In genomic region chr11:114675826-114676401, GRCm38 (mm10) we compare ENCODE assay signal across 8 mouse cellular contexts. TPM values are rescaled to one million over a fixed set of nuclear protein-coding genes. Genes with fewer than 3 reads are reported as not detected.
DNase-seq lines count a peak whose midpoint lies in the region; ATAC-seq and TF ChIP-seq lines count a peak whose summit lies in the region.

No protein-coding gene starts in this region.

- 7% methylated on average over 27 of the region's 27 CpGs for WGBS in kidney, adult 2 months
- under 1% methylated on average over 27 of the region's 27 CpGs for WGBS in embryonic facial prominence, embryonic 11.5 days
- WGBS in limb, embryonic 12.5 days, result 3% methylated on average over 27 of the region's 27 CpGs
- WGBS in midbrain, embryonic 11.5 days, result 2% methylated on average over 27 of the region's 27 CpGs

- no peak for ATAC-seq in embryonic facial prominence, embryonic 11.5 days (replicated peaks; ENCODE audit: insufficient number of reproducible peaks, low FRiP score, low TSS enrichment, low read depth)
- 0 out of 2 replicates have a peak, but pooled peaks have one; percentile 2 for ATAC-seq in limb, embryonic 12.5 days (ENCODE audit: insufficient number of reproducible peaks, insufficient read depth, low FRiP score, low TSS enrichment, low read depth)
- ATAC-seq in midbrain, embryonic 11.5 days (ENCODE audit: low FRiP score), result no peak; the same call in 1 of the 2 replicates

- no peak for TF ChIP-seq POLR2A in kidney, adult 2 months (IDR thresholded peaks at IDR 0.05; ENCODE audit: low read depth, low read length)

- H3K9ac ChIP-seq in embryonic facial prominence, embryonic 11.5 days (replicated peaks; ENCODE audit: low read length), result peak overlapping the region; percentile 58
- peak overlapping the region; percentile 70 for H3K9ac ChIP-seq in limb, embryonic 12.5 days (replicated peaks)
- H3K9ac ChIP-seq in midbrain, embryonic 11.5 days (ENCODE audit: low read length), result peak overlapping the region; percentile 57

- H3K4me1 ChIP-seq in kidney, adult 2 months (ENCODE audit: control insufficient read depth, insufficient read depth, low read length), result peaks cover 21% of the 10 kb centered on the region; the same call in 1 of the 2 replicates
- no peaks in the 10 kb centered on the region for H3K4me1 ChIP-seq in embryonic facial prominence, embryonic 11.5 days (ENCODE audit: control insufficient read depth, insufficient read depth, low read length)
- peaks cover 26% of the 10 kb centered on the region for H3K4me1 ChIP-seq in limb, embryonic 12.5 days (replicated peaks)
- peaks cover 11% of the 10 kb centered on the region for H3K4me1 ChIP-seq in midbrain, embryonic 11.5 days (ENCODE audit: control insufficient read depth, insufficient read depth, low read length)

- H3K4me2 ChIP-seq in embryonic facial prominence, embryonic 11.5 days (ENCODE audit: low read depth, low read length), result peak overlapping the region; percentile 87
- H3K4me2 ChIP-seq in limb, embryonic 12.5 days, result peak overlapping the region; percentile 91
- H3K4me2 ChIP-seq in midbrain, embryonic 11.5 days, result peak overlapping the region; percentile 85

- DNase-seq in kidney, adult 2 months, result peak; percentile 52
- DNase-seq in kidney, adult 11 months, result no peak
- DNase-seq in MN1 (ENCODE audit: low spot score), result peak; percentile 32
- peak; percentile 36 for DNase-seq in embryonic facial prominence, embryonic 11.5 days (ENCODE audit: low spot score)
- DNase-seq in heart, postnatal 14 days, result peak; percentile 41 to 42
- DNase-seq in midbrain, embryonic 11.5 days (ENCODE audit: low spot score, missing footprints), result no peak
- no peak for DNase-seq in layer of hippocampus, postnatal 14 days (ENCODE audit: low spot score in 2 of 2)

- peak overlapping the region; percentile 92 for H3K4me3 ChIP-seq in kidney, adult 2 months (ENCODE audit: insufficient read depth, low read depth, low read length)
- H3K4me3 ChIP-seq in embryonic facial prominence, embryonic 11.5 days (ENCODE audit: low read depth, low read length), result peak overlapping the region; percentile 52
- H3K4me3 ChIP-seq in limb, embryonic 12.5 days (replicated peaks), result peak overlapping the region; percentile 61
- H3K4me3 ChIP-seq in midbrain, embryonic 11.5 days (ENCODE audit: low read depth, low read length), result peak overlapping the region; percentile 42

- H3K27me3 ChIP-seq in kidney, adult 2 months (replicated peaks; ENCODE audit: control insufficient read depth, insufficient read depth, low read length), result no peaks in the 10 kb centered on the region
- no peaks in the 10 kb centered on the region for H3K27me3 ChIP-seq in embryonic facial prominence, embryonic 11.5 days (ENCODE audit: control insufficient read depth, insufficient read depth, low read length)
- peaks cover 6% of the 10 kb centered on the region; the same call in 1 of the 2 replicates for H3K27me3 ChIP-seq in limb, embryonic 12.5 days
- H3K27me3 ChIP-seq in midbrain, embryonic 11.5 days (ENCODE audit: control insufficient read depth, insufficient read depth, low read length), result peaks cover 2% of the 10 kb centered on the region; the same call in 1 of the 2 replicates

- no peak for TF ChIP-seq CTCF in kidney, adult 2 months (conservative IDR thresholded peaks at IDR 0.05; ENCODE audit: insufficient read depth, insufficient read length, low read depth, low read length)

- H3K27ac ChIP-seq in kidney, adult 2 months (ENCODE audit: insufficient read depth, low read depth, low read length), result peak overlapping the region; percentile 55
- H3K27ac ChIP-seq in embryonic facial prominence, embryonic 11.5 days (replicated peaks; ENCODE audit: low read depth, low read length), result no peak overlapping the region
- H3K27ac ChIP-seq in limb, embryonic 12.5 days, result peak overlapping the region; percentile 64
- no peak overlapping the region for H3K27ac ChIP-seq in midbrain, embryonic 11.5 days (ENCODE audit: low read depth, low read length)

- peaks cover 3% of the 10 kb centered on the region; the same call in 1 of the 2 replicates for H3K36me3 ChIP-seq in kidney, adult 2 months (ENCODE audit: control insufficient read depth, insufficient read depth, low read length)
- peaks cover 4% of the 10 kb centered on the region; the same call in 1 of the 2 replicates for H3K36me3 ChIP-seq in embryonic facial prominence, embryonic 11.5 days (replicated peaks; ENCODE audit: control insufficient read depth, insufficient read depth, low read depth, low read length)
- H3K36me3 ChIP-seq in limb, embryonic 12.5 days, result peaks cover 35% of the 10 kb centered on the region
- peaks cover 19% of the 10 kb centered on the region for H3K36me3 ChIP-seq in midbrain, embryonic 11.5 days (ENCODE audit: control insufficient read depth, insufficient read depth, low read length)

- intact Hi-C loops in heart, postnatal 14 days (cut with DNase I), result loop anchor here (5.0 kb wide), 1 partner anchor 111 kb away; no protein-coding TSS in a partner anchor

- no peaks in the 10 kb centered on the region for H3K9me3 ChIP-seq in embryonic facial prominence, embryonic 11.5 days (replicated peaks; ENCODE audit: control insufficient read depth, low read length)
- no peaks in the 10 kb centered on the region for H3K9me3 ChIP-seq in limb, embryonic 12.5 days
- no peaks in the 10 kb centered on the region for H3K9me3 ChIP-seq in midbrain, embryonic 11.5 days (ENCODE audit: control insufficient read depth, low read length)

RNA-seq across cellular contexts. Expression of gene Ttyh2, which starts 0.7 kb away (rescaled TPM):
- polyA plus RNA-seq in kidney, adult 2 months (2012; rRNA removed), result 34.4 and 40.6 TPM in 2 replicates
- 15.5 and 16.4 TPM in 2 replicates for polyA plus RNA-seq in embryonic facial prominence, embryonic 11.5 days (2014; fragmentation: Nextera tagmentation; extraction: Ambion mirVana)
- 10 to 100 TPM; 11.3 to 13.4 TPM for total RNA-seq in heart, postnatal 14 days (2021)
- polyA plus RNA-seq in limb, embryonic 12.5 days (2016; fragmentation: Nextera tagmentation; extraction: Ambion mirVana), result 9.9 and 10.0 TPM in 2 replicates
- 11.0 and 11.4 TPM in 2 replicates for polyA plus RNA-seq in midbrain, embryonic 11.5 days (2014; fragmentation: Nextera tagmentation; extraction: Ambion mirVana)
- 10 to 100 TPM; 26.0 to 30.1 TPM for total RNA-seq in layer of hippocampus, postnatal 14 days (2021)

RNA-seq across cellular contexts. Expression of gene Rpl38, which starts 7.6 kb away (rescaled TPM):
- polyA plus RNA-seq in kidney, adult 2 months (2012; rRNA removed), result 432 and 738 TPM in 2 replicates
- 888 and 938 TPM in 2 replicates for polyA plus RNA-seq in embryonic facial prominence, embryonic 11.5 days (2014; fragmentation: Nextera tagmentation; extraction: Ambion mirVana)
- total RNA-seq in heart, postnatal 14 days (2021), result 100 to 1,000 TPM; 606 to 649 TPM
- 966 and 981 TPM in 2 replicates for polyA plus RNA-seq in limb, embryonic 12.5 days (2016; fragmentation: Nextera tagmentation; extraction: Ambion mirVana)
- polyA plus RNA-seq in midbrain, embryonic 11.5 days (2014; fragmentation: Nextera tagmentation; extraction: Ambion mirVana), result 839 and 977 TPM in 2 replicates
- total RNA-seq in layer of hippocampus, postnatal 14 days (2021), result 100 to 1,000 TPM; 800 to 850 TPM

RNA-seq across cellular contexts. Expression of gene Dnaic2, which starts 51.3 kb away (rescaled TPM):
- 0.47 and 0.72 TPM in 2 replicates for polyA plus RNA-seq in kidney, adult 2 months (2012; rRNA removed)
- polyA plus RNA-seq in embryonic facial prominence, embryonic 11.5 days (2014; fragmentation: Nextera tagmentation; extraction: Ambion mirVana), result 1.4 and 1.6 TPM in 2 replicates
- total RNA-seq in heart, postnatal 14 days (2021), result under 1 TPM; 0.27 to 0.60 TPM
- polyA plus RNA-seq in limb, embryonic 12.5 days (2016; fragmentation: Nextera tagmentation; extraction: Ambion mirVana), result 0.50 and 0.67 TPM in 2 replicates
- polyA plus RNA-seq in midbrain, embryonic 11.5 days (2014; fragmentation: Nextera tagmentation; extraction: Ambion mirVana), result 1.2 and 1.3 TPM in 2 replicates
- total RNA-seq in layer of hippocampus, postnatal 14 days (2021), result 1 to 10 TPM; 1.6 to 3.5 TPM

Comparison
In these comparisons a context has a peak if more than half of its experiments do, and no peak if none do; other contexts are left out.
1. DNase-seq: peak in kidney, adult 2 months (single experiment), MN1 (single experiment), embryonic facial prominence, embryonic 11.5 days (single experiment) and heart, postnatal 14 days (2 of 2); none in kidney, adult 11 months (single experiment), midbrain, embryonic 11.5 days (single experiment) and layer of hippocampus, postnatal 14 days (0 of 2).
2. H3K27ac ChIP-seq: peak in kidney, adult 2 months (single experiment) and limb, embryonic 12.5 days (single experiment); none in embryonic facial prominence, embryonic 11.5 days (single experiment) and midbrain, embryonic 11.5 days (single experiment).
3. H3K4me3 ChIP-seq: peak in every context shown above with its lines; median percentile 92 in kidney, adult 2 months; 61 in limb, embryonic 12.5 days; 52 in embryonic facial prominence, embryonic 11.5 days; 42 in midbrain, embryonic 11.5 days.
4. Peak in every context shown above with its lines, with median percentiles within 50 percentile points of each other: H3K4me2 ChIP-seq and H3K9ac ChIP-seq.